Mouse (Mus musculus) adrenal gland, adult 10 weeks (tissue): ENCODE results near the gene Amot. TPM values are rescaled to one million over a fixed set of nuclear protein-coding genes. Genes with fewer than 3 reads are reported as not detected.

Experiments used
- polyA plus RNA-seq: library from polyadenylated mRNA; stranded (reverse); fragments of 350-450 nt; fragmentation: Illumina TruSeq; extraction: RNeasy Lipid Tissue Mini Kit (QIAGEN cat#74804); gene quantifications from one replicate; pipeline ENCODE4 v1.2.3, GENCODE M21; 2014; ENCODE audit warnings: low read depth, low replicate concordance

Amot gene
- 11.3 TPM for polyA plus RNA-seq

DNA sequence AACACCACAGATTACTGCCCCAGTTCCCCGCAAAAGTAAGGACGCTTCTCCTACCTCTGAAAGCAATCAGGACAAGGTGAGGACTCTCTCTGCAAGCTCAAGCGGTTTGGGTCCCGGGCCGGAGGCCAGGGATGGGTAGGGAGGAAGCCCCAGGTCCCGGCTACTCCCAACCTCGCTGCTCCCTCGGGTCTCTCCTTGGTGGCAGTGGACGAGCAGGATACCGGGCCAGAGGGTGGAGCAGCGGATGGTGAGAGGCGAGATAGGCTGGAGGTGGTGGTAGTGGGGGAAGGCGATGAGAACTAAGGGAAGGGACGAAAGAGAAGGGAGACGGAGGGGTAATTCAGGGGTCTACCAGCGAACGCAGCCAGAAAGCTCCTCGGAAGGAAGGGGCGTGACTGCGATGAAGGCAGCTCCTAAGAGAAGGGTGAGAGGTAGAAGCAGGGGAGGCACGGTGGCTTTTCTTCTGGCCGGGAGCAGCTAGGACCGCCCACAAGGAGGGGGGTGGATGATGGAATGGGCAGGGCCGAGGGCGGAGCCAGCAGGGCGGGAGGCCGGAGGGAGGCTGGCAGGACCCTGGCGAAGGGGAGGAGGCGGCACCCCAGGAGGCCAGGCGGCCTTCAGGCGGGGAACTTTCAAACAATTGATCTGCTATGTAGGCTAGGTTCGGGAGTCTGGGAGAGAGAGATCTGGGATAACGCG is at the start of gene Amot:
Gene Amot, minus strand, starts transcription at position 465 of the 699 bp plus-strand sequence.

Other genes with a start within 250 kb of the Amot start
- gene Lhfpl1, start 156.1 kb downstream of the Amot start, polyA plus RNA-seq: not detected